In genomic region chr6:29318879-29319278, GRCm38 (mm10) we compare ENCODE assay signal across 9 mouse cellular contexts. TPM values are rescaled to one million over a fixed set of nuclear protein-coding genes. Genes with fewer than 3 reads are reported as not detected.
DNase-seq lines count a peak whose midpoint lies in the region; ATAC-seq and TF ChIP-seq lines count a peak whose summit lies in the region.
"Had no signal": no experiment of that assay in that cellular context is flagged by ENCODE, and none has a peak within 500 bp of the region (broad histone marks: within the 10 kb centered on the region; RNA-seq: fewer than 3 reads in every experiment).

TSS of gene Fam71f1 (plus strand) at chr6:29319140.

- H3K9ac ChIP-seq in stomach, embryonic 14.5 days (replicated peaks; ENCODE audit: low read depth, low read length) = no peak within 1 kb of the TSS
- no peak within 1 kb of the TSS for H3K9ac ChIP-seq in hindbrain, embryonic 14.5 days

- no peaks in the 10 kb centered on the region for H3K4me1 ChIP-seq in lung, adult 2 months (ENCODE audit: control insufficient read depth, insufficient read depth, low read length)
- peaks cover 5% of the 10 kb centered on the region; the same call in 1 of the 2 replicates for H3K4me1 ChIP-seq in stomach, embryonic 14.5 days (ENCODE audit: control insufficient read depth, insufficient read depth, low read length)
- H3K4me1 ChIP-seq in hindbrain, embryonic 14.5 days (replicated peaks; ENCODE audit: control insufficient read depth, insufficient read depth, low read length) = no peaks in the 10 kb centered on the region

- no peaks in the 10 kb centered on the region for H3K27me3 ChIP-seq in stomach, embryonic 14.5 days (ENCODE audit: control insufficient read depth, insufficient read depth, low read length)
- no peaks in the 10 kb centered on the region for H3K27me3 ChIP-seq in hindbrain, embryonic 14.5 days (ENCODE audit: control insufficient read depth, insufficient read depth, low read length)

- no peak within 1 kb of the TSS for H3K4me3 ChIP-seq in lung, adult 2 months (replicated peaks; ENCODE audit: extremely low read depth, low read depth, low read length)
- no peak within 1 kb of the TSS for H3K4me3 ChIP-seq in stomach, embryonic 14.5 days (ENCODE audit: low read depth, low read length)
- no peak within 1 kb of the TSS for H3K4me3 ChIP-seq in hindbrain, embryonic 14.5 days (replicated peaks; ENCODE audit: low read length)

- H3K9me3 ChIP-seq in stomach, embryonic 14.5 days (ENCODE audit: control insufficient read depth, low read depth, low read length) = no peaks in the 10 kb centered on the region
- no peaks in the 10 kb centered on the region for H3K9me3 ChIP-seq in hindbrain, embryonic 14.5 days (ENCODE audit: control insufficient read depth, low read length)

- H3K27ac ChIP-seq in stomach, embryonic 14.5 days (ENCODE audit: low read length) = peak within 1 kb of the TSS; percentile 45; the same call in 1 of the 2 replicates
- no peak within 1 kb of the TSS for H3K27ac ChIP-seq in hindbrain, embryonic 14.5 days

- no peaks in the 10 kb centered on the region for H3K36me3 ChIP-seq in stomach, embryonic 14.5 days (ENCODE audit: control insufficient read depth, insufficient read depth, low read length)
- H3K36me3 ChIP-seq in hindbrain, embryonic 14.5 days (replicated peaks; ENCODE audit: control insufficient read depth, insufficient read depth) = no peaks in the 10 kb centered on the region

- 36% methylated on average over 5 of the region's 5 CpGs for WGBS in lung, adult 2 months
- WGBS in stomach, embryonic 14.5 days = 39% methylated on average over 5 of the region's 5 CpGs
- 68% methylated on average over 5 of the region's 5 CpGs for WGBS in hindbrain, embryonic 14.5 days

- TF ChIP-seq CTCF in lung, adult 2 months (IDR thresholded peaks at IDR 0.05; ENCODE audit: insufficient read depth, low read length) = no peak

- ATAC-seq in stomach, embryonic 14.5 days (ENCODE audit: insufficient number of reproducible peaks, insufficient read depth, low FRiP score, low read depth) = peak; percentile 73; the same call in 1 of the 2 replicates
- no peak for ATAC-seq in hindbrain, embryonic 14.5 days (ENCODE audit: low FRiP score)

- TF ChIP-seq POLR2A in lung, adult 2 months (IDR thresholded peaks at IDR 0.05; ENCODE audit: borderline replicate concordance, extremely low read depth, low read depth, low read length) = no peak

- peak; percentile 3 to 6 for DNase-seq in lung, adult 18-20 months
- DNase-seq in lung, adult 2 months = no peak
- DNase-seq in embryo, embryonic 10 days (ENCODE audit: low spot score) = peak; percentile 43
- DNase-seq in kidney, adult 8-10 months = peak; percentile 14 to 21
- DNase-seq in spleen, adult 12 weeks (ENCODE audit: low spot score) = no peak
- no peak for DNase-seq in hindbrain, embryonic 14.5 days (ENCODE audit: low spot score)
- DNase-seq in layer of hippocampus, adult 18-20 months (ENCODE audit: low spot score in 2 of 2) = no peak

- no peak within 1 kb of the TSS for H3K4me2 ChIP-seq in stomach, embryonic 14.5 days (replicated peaks; ENCODE audit: low read depth, low read length)
- no peak within 1 kb of the TSS for H3K4me2 ChIP-seq in hindbrain, embryonic 14.5 days (replicated peaks)

RNA-seq across cellular contexts. Expression of gene Fam71f1, which starts in this region (rescaled TPM):
- polyA plus RNA-seq in lung, adult 2 months (2012; rRNA removed) = 0.08 TPM in 1 of 2 replicates, not detected in the other
- not detected in 2 replicates for polyA plus RNA-seq in stomach, embryonic 14.5 days (2014; fragmentation: Nextera tagmentation; extraction: Ambion mirVana)
- polyA plus RNA-seq in hindbrain, embryonic 14.5 days (2014; fragmentation: Nextera tagmentation; extraction: Ambion mirVana) = not detected in 2 replicates
- total RNA-seq in layer of hippocampus, adult 18-20 months (2021) = not detected
- polyA plus RNA-seq: forebrain, embryonic 11.5 days had no signal

Comparison
In these comparisons a context has a peak if more than half of its experiments do, and no peak if none do; other contexts are left out.
1. DNase-seq: peak in lung, adult 18-20 months (2 of 2), embryo, embryonic 10 days (single experiment) and kidney, adult 8-10 months (2 of 2); none in lung, adult 2 months (single experiment), spleen, adult 12 weeks (single experiment), hindbrain, embryonic 14.5 days (single experiment) and layer of hippocampus, adult 18-20 months (0 of 2).
2. Peak in ATAC-seq and H3K27ac ChIP-seq in stomach, embryonic 14.5 days; RNA of the gene not detected or under 1 TPM.